11 mouse cellular contexts compared by ENCODE assay signal in genomic region chr14:118322003-118322821, GRCm38 (mm10). TPM values are rescaled to one million over a fixed set of nuclear protein-coding genes. Genes with fewer than 3 reads are reported as not detected.
A peak's percentile ranks its signal among the peaks of the same experiment; 100 is the strongest.
DNase-seq lines count a peak whose midpoint lies in the region; ATAC-seq and TF ChIP-seq lines count a peak whose summit lies in the region.
"Had no signal": no experiment of that assay in that cellular context is flagged by ENCODE, and none has a peak within 500 bp of the region (broad histone marks: within the 10 kb centered on the region; RNA-seq: fewer than 3 reads in every experiment).

No protein-coding gene starts in this region.

- TF ChIP-seq CTCF in heart, postnatal 0 days (IDR thresholded peaks at IDR 0.05; ENCODE audit: low read depth), result no peak
- no peak for TF ChIP-seq CTCF in heart, adult 2 months (IDR thresholded peaks at IDR 0.05)

- H3K4me1 ChIP-seq in heart, postnatal 0 days (ENCODE audit: control insufficient read depth, insufficient read depth), result no peaks in the 10 kb centered on the region
- no peaks in the 10 kb centered on the region for H3K4me1 ChIP-seq in heart, adult 2 months (ENCODE audit: control insufficient read depth, insufficient read depth, low read length)
- H3K4me1 ChIP-seq in forebrain, embryonic 10.5 days, result peaks cover 35% of the 10 kb centered on the region
- H3K4me1 ChIP-seq in limb, embryonic 10.5 days, result peaks cover 6% of the 10 kb centered on the region; the same call in 1 of the 2 replicates
- H3K4me1 ChIP-seq in neural tube, embryonic 13.5 days (replicated peaks), result peaks cover 33% of the 10 kb centered on the region

- intact Hi-C loops in heart, adult 2 months (cut with DNase I), result no loop called here

- H3K4me2 ChIP-seq in heart, postnatal 0 days (ENCODE audit: low read depth, low read length), result peak overlapping the region; percentile 57
- H3K4me2 ChIP-seq in neural tube, embryonic 13.5 days, result peak overlapping the region; percentile 59

- H3K36me3 ChIP-seq in heart, postnatal 0 days (replicated peaks; ENCODE audit: control insufficient read depth, insufficient read depth, low read length), result no peaks in the 10 kb centered on the region
- no peaks in the 10 kb centered on the region for H3K36me3 ChIP-seq in heart, adult 2 months (ENCODE audit: control insufficient read depth, insufficient read depth, low read length)
- H3K36me3 ChIP-seq in forebrain, embryonic 10.5 days (replicated peaks), result no peaks in the 10 kb centered on the region
- no peaks in the 10 kb centered on the region for H3K36me3 ChIP-seq in limb, embryonic 10.5 days
- no peaks in the 10 kb centered on the region for H3K36me3 ChIP-seq in neural tube, embryonic 13.5 days

- H3K79me2 ChIP-seq in heart, adult 2 months (replicated peaks; ENCODE audit: control insufficient read depth, insufficient read depth, low read length), result no peaks in the 10 kb centered on the region

- H3K27me3 ChIP-seq in heart, postnatal 0 days (ENCODE audit: control insufficient read depth, insufficient read depth, low read length), result peaks cover 24% of the 10 kb centered on the region; the same call in 1 of the 2 replicates
- H3K27me3 ChIP-seq in heart, adult 2 months (ENCODE audit: control insufficient read depth, insufficient read depth, low read length), result no peaks in the 10 kb centered on the region; the same call in 1 of the 2 replicates
- peaks cover 92% of the 10 kb centered on the region for H3K27me3 ChIP-seq in forebrain, embryonic 10.5 days (ENCODE audit: poor library complexity, severe bottlenecking)
- H3K27me3 ChIP-seq in limb, embryonic 10.5 days (ENCODE audit: low read depth, poor library complexity, severe bottlenecking), result peaks cover 83% of the 10 kb centered on the region
- H3K27me3 ChIP-seq in neural tube, embryonic 13.5 days, result peaks cover 79% of the 10 kb centered on the region

- 18% methylated on average over 26 of the region's 26 CpGs for WGBS in heart, postnatal 0 days
- WGBS in heart, adult 2 months, result 30% methylated on average over 26 of the region's 26 CpGs
- WGBS in forebrain, embryonic 10.5 days, result 5% methylated on average over 26 of the region's 26 CpGs
- 12% methylated on average over 26 of the region's 26 CpGs for WGBS in limb, embryonic 10.5 days
- 7% methylated on average over 26 of the region's 26 CpGs for WGBS in neural tube, embryonic 13.5 days

- no peaks in the 10 kb centered on the region for H3K9me3 ChIP-seq in heart, postnatal 0 days (replicated peaks; ENCODE audit: control insufficient read depth, low read length)
- H3K9me3 ChIP-seq in forebrain, embryonic 10.5 days, result no peaks in the 10 kb centered on the region
- no peaks in the 10 kb centered on the region for H3K9me3 ChIP-seq in limb, embryonic 10.5 days (replicated peaks)
- no peaks in the 10 kb centered on the region for H3K9me3 ChIP-seq in neural tube, embryonic 13.5 days

- no peak for TF ChIP-seq POLR2A in heart, adult 2 months (IDR thresholded peaks at IDR 0.05; ENCODE audit: insufficient read depth, low read depth, low read length)

- TF ChIP-seq EP300 in heart, postnatal 0 days (IDR thresholded peaks at IDR 0.05; ENCODE audit: low read depth), result no peak
- TF ChIP-seq EP300 in heart, adult 2 months (IDR thresholded peaks at IDR 0.05; ENCODE audit: insufficient read depth, low read depth, low read length), result no peak

- ATAC-seq in heart, postnatal 0 days (ENCODE audit: insufficient read depth, low read depth), result no peak
- peak; percentile 38; the same call in 1 of the 2 replicates for ATAC-seq in neural tube, embryonic 13.5 days (ENCODE audit: low read depth)
- ATAC-seq in frontal cortex, adult (ENCODE audit: low TSS enrichment), result no peak
- ATAC-seq: activated CD4-positive, CD25-positive, alpha-beta regulatory T cell, adult 4 months had no signal

- DNase-seq in heart, postnatal 0 days (ENCODE audit: low spot score), result no peak
- no peak for DNase-seq in heart, adult 2 months
- peak; percentile 63 for DNase-seq in forebrain, embryonic 10.5 days (ENCODE audit: extremely low spot score, low spot score)
- peak; percentile 45 for DNase-seq in limb, embryonic 10.5 days (ENCODE audit: low spot score)
- DNase-seq in kidney, adult 18-20 months, result no peak
- no peak for DNase-seq in frontal cortex, postnatal 10 days (ENCODE audit: low spot score in 2 of 2)

- H3K27ac ChIP-seq in heart, postnatal 0 days (ENCODE audit: low read depth), result no peak overlapping the region
- H3K27ac ChIP-seq in heart, adult 2 months, result no peak overlapping the region
- H3K27ac ChIP-seq in forebrain, embryonic 10.5 days, result peak overlapping the region; percentile 80
- no peak overlapping the region for H3K27ac ChIP-seq in limb, embryonic 10.5 days
- no peak overlapping the region for H3K27ac ChIP-seq in neural tube, embryonic 13.5 days (replicated peaks)

- H3K4me3 ChIP-seq in heart, postnatal 0 days (ENCODE audit: low read depth, low read length), result peak overlapping the region; percentile 34
- no peak overlapping the region for H3K4me3 ChIP-seq in heart, adult 2 months
- H3K4me3 ChIP-seq in forebrain, embryonic 10.5 days, result peak overlapping the region; percentile 47
- peak overlapping the region; percentile 35 for H3K4me3 ChIP-seq in limb, embryonic 10.5 days
- peak overlapping the region; percentile 31 for H3K4me3 ChIP-seq in neural tube, embryonic 13.5 days

- H3K9ac ChIP-seq in heart, postnatal 0 days (replicated peaks; ENCODE audit: low read depth, low read length), result no peak overlapping the region
- no peak overlapping the region for H3K9ac ChIP-seq in heart, adult 2 months (ENCODE audit: low read depth, low read length)
- peak overlapping the region; percentile 55 for H3K9ac ChIP-seq in neural tube, embryonic 13.5 days

RNA-seq across cellular contexts. Expression of gene Gm9376, which starts 55.5 kb away (rescaled TPM):
- not detected in 2 replicates for total RNA-seq in heart, postnatal 0 days (2014; rRNA removed; ENCODE audit: low replicate concordance)
- not detected in 2 replicates for polyA plus RNA-seq in heart, postnatal 0 days (2015; fragmentation: Nextera tagmentation; extraction: Ambion mirVana)
- total RNA-seq in heart, adult 2 months (2021), result not detected
- polyA plus RNA-seq in heart, adult 2 months (2012; rRNA removed), result not detected in 2 replicates
- not detected in 2 replicates for polyA plus RNA-seq in forebrain, embryonic 10.5 days (2016; fragmentation: Nextera tagmentation; extraction: Ambion mirVana)
- not detected in 2 replicates for polyA plus RNA-seq in limb, embryonic 10.5 days (2016; fragmentation: Nextera tagmentation; extraction: Ambion mirVana)
- polyA plus RNA-seq in neural tube, embryonic 13.5 days (2015; fragmentation: Nextera tagmentation; extraction: Ambion mirVana), result not detected in 2 replicates
- total RNA-seq: megakaryocyte, adult 5-6 weeks had no signal
- polyA plus RNA-seq: activated CD4-positive, CD25-positive, alpha-beta regulatory T cell, adult 4 months; cortical plate, adult 2 months had no signal

Comparison
In these comparisons a context has a peak if more than half of its experiments do, and no peak if none do; other contexts are left out.
1. DNase-seq: peak in forebrain, embryonic 10.5 days (single experiment) and limb, embryonic 10.5 days (single experiment); none in heart, postnatal 0 days (single experiment), heart, adult 2 months (0 of 2), kidney, adult 18-20 months (single experiment) and frontal cortex, postnatal 10 days (0 of 2).